Mouse (Mus musculus): ENCODE data around the gene Tln1.
A peak's percentile ranks its signal among the peaks of the same experiment; 100 is the strongest.

GRCm38 (mm10) chr4:43492821-43493185 is 69.7 kb downstream of the Tln1 start, which contains the start of gene Ccdc107:
- TF ChIP-seq CTCF (IDR thresholded peaks at IDR 0.05; ENCODE audit: low read depth) (no peak), EP300 (IDR thresholded peaks at IDR 0.05; ENCODE audit: low read depth) (peak; percentile 86)

Measured in heart, postnatal 0 days (tissue).